Mouse (Mus musculus): ENCODE results near the gene 4930447C04Rik. TPM values are rescaled to one million over a fixed set of nuclear protein-coding genes. Genes with fewer than 3 reads are reported as not detected.

The 4930447C04Rik gene
- total RNA-seq, 2 experiments from 2014 or later, result 0.41 to 0.46 TPM

GRCm38 (mm10) chr12:72944411-72945225 lies 4.0 kb upstream of the 4930447C04Rik start:
- intact Hi-C loops (cut with DNase I), result loop anchor here (5.0 kb wide), 1 partner anchor 98 kb away; no protein-coding TSS in a partner anchor
- DNase-seq, result no peak

GRCm38 (mm10) chr12:72943574-72944110 lies 3.1 kb upstream of the 4930447C04Rik start:
- no peak for DNase-seq
- intact Hi-C loops (cut with DNase I), result loop anchor here (5.0 kb wide), 1 partner anchor 99 kb away; no protein-coding TSS in a partner anchor

GRCm38 (mm10) chr12:72942171-72942570 lies 1.6 kb upstream of the 4930447C04Rik start:
- no peak for DNase-seq
- intact Hi-C loops (cut with DNase I), result loop anchor here (5.0 kb wide), 1 partner anchor 100 kb away; no protein-coding TSS in a partner anchor

- intact Hi-C loops (cut with DNase I), result loop anchor here (5.0 kb wide), 1 partner anchor 101 kb away; no protein-coding TSS in a partner anchor
- DNase-seq, result no peak
Observed at GRCm38 (mm10) chr12:72941398-72942051, 951 bp upstream of the 4930447C04Rik start.

- intact Hi-C loops (cut with DNase I), result loop anchor here (5.0 kb wide), 1 partner anchor 101 kb away; no protein-coding TSS in a partner anchor
- no peak for DNase-seq
Observed at GRCm38 (mm10) chr12:72940822-72941397, 336 bp upstream of the 4930447C04Rik start.

GRCm38 (mm10) chr12:72939616-72940015 lies 958 bp downstream of the 4930447C04Rik start, which contains the start of gene Six6:
Gene Six6, plus strand, starts transcription at chr12:72939892.
- intact Hi-C loops (cut with DNase I), result loop anchor here (5.0 kb wide), 1 partner anchor 103 kb away; no protein-coding TSS in a partner anchor
- no peak for DNase-seq

GRCm38 (mm10) chr12:72938600-72939490 lies 1.7 kb downstream of the 4930447C04Rik start:
- intact Hi-C loops (cut with DNase I), result no loop called here
- DNase-seq, result no peak

GRCm38 (mm10) chr12:72938176-72938575 lies 2.4 kb downstream of the 4930447C04Rik start:
- no peak for DNase-seq
- intact Hi-C loops (cut with DNase I), result no loop called here

- DNase-seq, result no peak
- intact Hi-C loops (cut with DNase I), result no loop called here
Observed at GRCm38 (mm10) chr12:72937537-72938120, 2.9 kb downstream of the 4930447C04Rik start.

GRCm38 (mm10) chr12:72936751-72937150 lies 3.8 kb downstream of the 4930447C04Rik start:
- intact Hi-C loops (cut with DNase I), result no loop called here
- no peak for DNase-seq

- DNase-seq, result peak; percentile 40 to 47
Observed at GRCm38 (mm10) chr12:72917159-72917993, 23.2 kb downstream of the 4930447C04Rik start.

GRCm38 (mm10) chr12:72854377-72855032 lies 86.1 kb downstream of the 4930447C04Rik start:
- intact Hi-C loops (cut with DNase I), result no loop called here
- DNase-seq, result no peak

More at GRCm38 (mm10) chr12:72917159-72917993, 23.2 kb downstream of the 4930447C04Rik start:
- intact Hi-C loops (cut with DNase I), result no loop called here

GRCm38 (mm10) chr12:72853406-72854076 lies 87.0 kb downstream of the 4930447C04Rik start:
- DNase-seq, result no peak
- intact Hi-C loops (cut with DNase I), result no loop called here

GRCm38 (mm10) chr12:72852264-72852663 lies 88.3 kb downstream of the 4930447C04Rik start:
- intact Hi-C loops (cut with DNase I), result no loop called here
- DNase-seq, result no peak

- intact Hi-C loops (cut with DNase I), result no loop called here
Observed at GRCm38 (mm10) chr12:72850146-72850545, 90.4 kb downstream of the 4930447C04Rik start.

GRCm38 (mm10) chr12:72847725-72848124 lies 92.8 kb downstream of the 4930447C04Rik start:
- intact Hi-C loops (cut with DNase I), result loop anchor here (1.0 to 10.0 kb wide), 6 partner anchors 85 to 707 kb away; partner anchors contain the start of gene Pcnx4
- DNase-seq, result peak; percentile 36 to 59

More at GRCm38 (mm10) chr12:72850146-72850545, 90.4 kb downstream of the 4930447C04Rik start:
- no peak for DNase-seq

GRCm38 (mm10) chr12:72845946-72846345 lies 94.6 kb downstream of the 4930447C04Rik start:
- DNase-seq, result no peak
- intact Hi-C loops (cut with DNase I), result loop anchor here (2.0 to 10.0 kb wide), 5 partner anchors 84 to 709 kb away; partner anchors contain the start of gene Pcnx4

All from heart, postnatal 14 days (tissue).